Comparison of ENCODE assay signal across 8 mouse cellular contexts in the genomic region with DNA sequence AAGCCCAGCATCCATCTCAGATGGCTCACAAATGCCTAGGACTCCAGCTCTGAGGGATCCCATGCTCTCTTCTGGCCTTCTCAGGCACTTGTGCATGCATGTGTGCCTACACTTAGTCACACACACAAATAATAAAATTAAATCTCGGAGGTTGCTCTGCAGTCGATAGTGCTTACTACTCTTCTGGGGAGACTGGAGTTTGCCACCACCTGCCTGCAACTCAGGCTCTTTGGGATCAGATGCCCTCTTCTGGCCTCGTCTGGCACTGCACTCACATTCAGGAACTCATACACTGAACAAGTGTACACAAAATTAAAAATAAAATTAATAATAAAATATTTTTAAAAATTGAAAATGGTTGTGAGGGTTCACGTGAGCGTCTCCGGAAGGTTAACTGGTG. TPM values are rescaled to one million over a fixed set of nuclear protein-coding genes. Genes with fewer than 3 reads are reported as not detected.
A peak's percentile ranks its signal among the peaks of the same experiment; 100 is the strongest.
DNase-seq lines count a peak whose midpoint lies in the region; ATAC-seq and TF ChIP-seq lines count a peak whose summit lies in the region.

No protein-coding gene starts in this region.

- no peak overlapping the region for H3K9ac ChIP-seq in heart, postnatal 0 days (replicated peaks; ENCODE audit: low read depth, low read length)
- no peak overlapping the region for H3K9ac ChIP-seq in forebrain, embryonic 11.5 days (ENCODE audit: low read length)

- peak; percentile 52 for TF ChIP-seq CTCF in heart, postnatal 0 days (IDR thresholded peaks at IDR 0.05; ENCODE audit: low read depth)
- peak; percentile 72 for TF ChIP-seq CTCF in lung, adult 2 months (IDR thresholded peaks at IDR 0.05; ENCODE audit: insufficient read depth, low read length)

- H3K4me3 ChIP-seq in heart, postnatal 0 days (ENCODE audit: low read depth, low read length) = no peak overlapping the region
- H3K4me3 ChIP-seq in lung, adult 2 months (replicated peaks; ENCODE audit: extremely low read depth, low read depth, low read length) = no peak overlapping the region
- H3K4me3 ChIP-seq in forebrain, embryonic 11.5 days (ENCODE audit: low read depth, low read length) = no peak overlapping the region

- H3K27me3 ChIP-seq in heart, postnatal 0 days (ENCODE audit: control insufficient read depth, insufficient read depth, low read length) = no peaks in the 10 kb centered on the region
- peaks cover 9% of the 10 kb centered on the region; the same call in 1 of the 2 replicates for H3K27me3 ChIP-seq in forebrain, embryonic 11.5 days (ENCODE audit: control insufficient read depth, insufficient read depth, low read length)

- ATAC-seq in heart, postnatal 0 days (ENCODE audit: insufficient read depth, low read depth) = no peak
- ATAC-seq in forebrain, embryonic 11.5 days (replicated peaks; ENCODE audit: low FRiP score) = no peak

- H3K4me2 ChIP-seq in heart, postnatal 0 days (ENCODE audit: low read depth, low read length) = no peak overlapping the region
- no peak overlapping the region for H3K4me2 ChIP-seq in forebrain, embryonic 11.5 days (ENCODE audit: low read depth, low read length, severe bottlenecking)

- H3K27ac ChIP-seq in heart, postnatal 0 days (ENCODE audit: low read depth) = no peak overlapping the region
- H3K27ac ChIP-seq in forebrain, embryonic 11.5 days (ENCODE audit: low read depth, low read length) = no peak overlapping the region

- H3K9me3 ChIP-seq in heart, postnatal 0 days (replicated peaks; ENCODE audit: control insufficient read depth, low read length) = no peaks in the 10 kb centered on the region
- H3K9me3 ChIP-seq in forebrain, embryonic 11.5 days (ENCODE audit: control insufficient read depth, low read length) = no peaks in the 10 kb centered on the region; the same call in 1 of the 2 replicates

- H3K36me3 ChIP-seq in heart, postnatal 0 days (replicated peaks; ENCODE audit: control insufficient read depth, insufficient read depth, low read length) = no peaks in the 10 kb centered on the region
- H3K36me3 ChIP-seq in forebrain, embryonic 11.5 days (ENCODE audit: control insufficient read depth, insufficient read depth, low read length) = no peaks in the 10 kb centered on the region

- peaks cover 33% of the 10 kb centered on the region for H3K4me1 ChIP-seq in heart, postnatal 0 days (ENCODE audit: control insufficient read depth, insufficient read depth)
- peaks cover 1% of the 10 kb centered on the region; the same call in 1 of the 2 replicates for H3K4me1 ChIP-seq in lung, adult 2 months (ENCODE audit: control insufficient read depth, insufficient read depth, low read length)
- peaks cover 4% of the 10 kb centered on the region; the same call in 1 of the 2 replicates for H3K4me1 ChIP-seq in forebrain, embryonic 11.5 days (replicated peaks; ENCODE audit: control insufficient read depth, insufficient read depth, low read length)

- 85% methylated on average over 6 of the region's 6 CpGs for WGBS in heart, postnatal 0 days
- WGBS in lung, adult 2 months = 88% methylated on average over 6 of the region's 6 CpGs
- WGBS in forebrain, embryonic 11.5 days = 72% methylated on average over 6 of the region's 6 CpGs

- TF ChIP-seq POLR2A in lung, adult 2 months (IDR thresholded peaks at IDR 0.05; ENCODE audit: borderline replicate concordance, extremely low read depth, low read depth, low read length) = no peak

- no peak for TF ChIP-seq EP300 in heart, postnatal 0 days (IDR thresholded peaks at IDR 0.05; ENCODE audit: low read depth)

- DNase-seq in heart, postnatal 0 days (ENCODE audit: low spot score) = no peak
- no peak for DNase-seq in heart, adult 8-10 months (ENCODE audit: low spot score)
- peak; percentile 51 for DNase-seq in 3134 (ENCODE audit: extremely low read depth, insufficient read length, low spot score)
- peak; percentile 13 for DNase-seq in MEL-GATA-1-ER (ENCODE audit: extremely low read depth, low read depth)
- peak; percentile 52 for DNase-seq in gastrocnemius, postnatal 10 days
- DNase-seq in lung, adult 2 months = no peak
- peak; percentile 35 to 39 for DNase-seq in thymus, postnatal 36 days
- no peak for DNase-seq in forebrain, embryonic 11.5 days (ENCODE audit: low spot score)

RNA-seq across cellular contexts. Expression of a gene that starts 2.2 kb away (rescaled TPM):
- 20.9 and 22.5 TPM in 2 replicates for total RNA-seq in heart, postnatal 0 days (2014; rRNA removed; ENCODE audit: low replicate concordance)
- 10.8 and 11.8 TPM in 2 replicates for polyA plus RNA-seq in heart, postnatal 0 days (2015; fragmentation: Nextera tagmentation; extraction: Ambion mirVana)
- total RNA-seq in heart, adult 8-10 months (2022) = 1 to 10 TPM; 1.9 to 4.1 (median 2.9) TPM
- total RNA-seq in gastrocnemius, postnatal 10 days (2021) = 10 to 100 TPM; 31.9 to 38.6 TPM
- 9.4 and 9.9 TPM in 2 replicates for polyA plus RNA-seq in lung, adult 2 months (2012; rRNA removed)
- 24.2 and 24.7 TPM in 2 replicates for polyA plus RNA-seq in forebrain, embryonic 11.5 days (2014; fragmentation: Nextera tagmentation; extraction: Ambion mirVana)

Comparison
In these comparisons a context has a peak if more than half of its experiments do, and no peak if none do; other contexts are left out.
1. DNase-seq: peak in 3134 (single experiment), MEL-GATA-1-ER (single experiment), gastrocnemius, postnatal 10 days (single experiment) and thymus, postnatal 36 days (2 of 2); none in heart, postnatal 0 days (single experiment), heart, adult 8-10 months (single experiment), lung, adult 2 months (single experiment) and forebrain, embryonic 11.5 days (single experiment).